Mouse (Mus musculus): ENCODE results near the gene Asb4. TPM values are rescaled to one million over a fixed set of nuclear protein-coding genes. Genes with fewer than 3 reads are reported as not detected.
A peak's percentile ranks its signal among the peaks of the same experiment; 100 is the strongest.

Gene Asb4
- polyA plus RNA-seq, 1 experiment from 2014 or later, result 25.7 TPM

- no peaks in the 10 kb centered on the region for H3K9me3 ChIP-seq (replicated peaks)
- H3K27ac ChIP-seq (replicated peaks), result peak overlapping the region; percentile 85
- H3K36me3 ChIP-seq, result no peaks in the 10 kb centered on the region
- peak overlapping the region; percentile 38 for H3K4me3 ChIP-seq
- 4% methylated on average over 9 of the region's 9 CpGs for WGBS
- H3K27me3 ChIP-seq (ENCODE audit: low read depth, poor library complexity, severe bottlenecking), result peaks cover 7% of the 10 kb centered on the region; the same call in 1 of the 2 replicates
- H3K4me1 ChIP-seq, result peaks cover 65% of the 10 kb centered on the region
- DNase-seq (ENCODE audit: low spot score), result peak; percentile 79
Measured at GRCm38 (mm10) chr6:5380624-5381252, 2.4 kb upstream of the Asb4 start.

GRCm38 (mm10) chr6:5381918-5382582 lies 1.1 kb upstream of the Asb4 start:
- peaks cover 65% of the 10 kb centered on the region for H3K4me1 ChIP-seq
- 56% methylated on average over 13 of the region's 13 CpGs for WGBS
- peak overlapping the region; percentile 85 for H3K27ac ChIP-seq (replicated peaks)
- H3K9me3 ChIP-seq (replicated peaks), result no peaks in the 10 kb centered on the region
- no peak overlapping the region for H3K4me3 ChIP-seq
- peaks cover 7% of the 10 kb centered on the region; the same call in 1 of the 2 replicates for H3K27me3 ChIP-seq (ENCODE audit: low read depth, poor library complexity, severe bottlenecking)
- no peaks in the 10 kb centered on the region for H3K36me3 ChIP-seq
- no peak for DNase-seq (ENCODE audit: low spot score)

- peak; percentile 85 for DNase-seq (ENCODE audit: low spot score)
- peaks cover 7% of the 10 kb centered on the region; the same call in 1 of the 2 replicates for H3K27me3 ChIP-seq (ENCODE audit: low read depth, poor library complexity, severe bottlenecking)
- peak overlapping the region; percentile 85 for H3K27ac ChIP-seq (replicated peaks)
- H3K4me3 ChIP-seq, result peak overlapping the region; percentile 48
- peaks cover 70% of the 10 kb centered on the region for H3K4me1 ChIP-seq
- WGBS, result 2% methylated on average over 16 of the region's 16 CpGs
- no peaks in the 10 kb centered on the region for H3K9me3 ChIP-seq (replicated peaks)
- no peaks in the 10 kb centered on the region for H3K36me3 ChIP-seq
Measured at GRCm38 (mm10) chr6:5382583-5383215, 487 bp upstream of the Asb4 start.

GRCm38 (mm10) chr6:5384178-5384490 lies 948 bp downstream of the Asb4 start:
- H3K9me3 ChIP-seq (replicated peaks), result no peaks in the 10 kb centered on the region
- H3K4me3 ChIP-seq, result peak overlapping the region; percentile 48
- H3K27ac ChIP-seq (replicated peaks), result peak overlapping the region; percentile 85
- peaks cover 73% of the 10 kb centered on the region for H3K4me1 ChIP-seq
- DNase-seq (ENCODE audit: low spot score), result peak; percentile 81
- no peaks in the 10 kb centered on the region; the same call in 1 of the 2 replicates for H3K27me3 ChIP-seq (ENCODE audit: low read depth, poor library complexity, severe bottlenecking)
- H3K36me3 ChIP-seq, result no peaks in the 10 kb centered on the region
- under 1% methylated on average over 11 of the region's 11 CpGs for WGBS

GRCm38 (mm10) chr6:5385161-5385640 lies 2.0 kb downstream of the Asb4 start:
- WGBS, result 7% methylated on average over 7 of the region's 7 CpGs
- Histone ChIP-seq H3K27ac (replicated peaks) (peak overlapping the region; percentile 68), H3K4me3 (no peak overlapping the region), H3K36me3 (no peaks in the 10 kb centered on the region), H3K4me1 (peaks cover 73% of the 10 kb centered on the region), H3K9me3 (replicated peaks) (no peaks in the 10 kb centered on the region), H3K27me3 (ENCODE audit: low read depth, poor library complexity, severe bottlenecking) (no peaks in the 10 kb centered on the region; the same call in 1 of the 2 replicates)
- peak; percentile 21 for DNase-seq (ENCODE audit: low spot score)

- Histone ChIP-seq H3K4me1 (peaks cover 73% of the 10 kb centered on the region), H3K9me3 (replicated peaks) (no peaks in the 10 kb centered on the region), H3K27me3 (ENCODE audit: low read depth, poor library complexity, severe bottlenecking) (no peaks in the 10 kb centered on the region; the same call in 1 of the 2 replicates), H3K4me3 (no peak overlapping the region), H3K36me3 (no peaks in the 10 kb centered on the region), H3K27ac (replicated peaks) (no peak overlapping the region)
- 82% methylated on average over 4 of the region's 4 CpGs for WGBS
- peak; percentile 4 for DNase-seq (ENCODE audit: low spot score)
Measured at GRCm38 (mm10) chr6:5386486-5386885, 3.3 kb downstream of the Asb4 start.

- no peaks in the 10 kb centered on the region for H3K9me3 ChIP-seq (replicated peaks)
- H3K4me1 ChIP-seq, result peaks cover 71% of the 10 kb centered on the region
- DNase-seq (ENCODE audit: low spot score), result no peak
- no peak overlapping the region for H3K4me3 ChIP-seq
- peaks cover 5% of the 10 kb centered on the region; the same call in 1 of the 2 replicates for H3K27me3 ChIP-seq (ENCODE audit: low read depth, poor library complexity, severe bottlenecking)
- 18% methylated on average over 2 of the region's 2 CpGs for WGBS
- 0 out of 2 replicates have a peak overlapping the region, but pooled peaks have one; percentile 46 for H3K27ac ChIP-seq (replicated peaks)
- H3K36me3 ChIP-seq, result no peaks in the 10 kb centered on the region
Measured at GRCm38 (mm10) chr6:5387396-5387795, 4.2 kb downstream of the Asb4 start.

- H3K27ac ChIP-seq (replicated peaks), result peak overlapping the region; percentile 74
- H3K4me1 ChIP-seq, result peaks cover 69% of the 10 kb centered on the region
- WGBS, result 19% methylated on average over 11 of the region's 11 CpGs
- H3K4me3 ChIP-seq, result peak overlapping the region; percentile 48
- H3K27me3 ChIP-seq (ENCODE audit: low read depth, poor library complexity, severe bottlenecking), result peaks cover 16% of the 10 kb centered on the region; the same call in 1 of the 2 replicates
- no peaks in the 10 kb centered on the region for H3K36me3 ChIP-seq
- no peaks in the 10 kb centered on the region for H3K9me3 ChIP-seq (replicated peaks)
- DNase-seq (ENCODE audit: low spot score), result no peak
Measured at GRCm38 (mm10) chr6:5390298-5390697, 7.1 kb downstream of the Asb4 start.

GRCm38 (mm10) chr6:5390952-5391351 lies 7.8 kb downstream of the Asb4 start:
- Histone ChIP-seq H3K4me1 (peaks cover 71% of the 10 kb centered on the region), H3K27me3 (ENCODE audit: low read depth, poor library complexity, severe bottlenecking) (peaks cover 18% of the 10 kb centered on the region), H3K4me3 (peak overlapping the region; percentile 48), H3K27ac (replicated peaks) (peak overlapping the region; percentile 74), H3K9me3 (replicated peaks) (no peaks in the 10 kb centered on the region), H3K36me3 (no peaks in the 10 kb centered on the region)
- 9% methylated on average over 10 of the region's 10 CpGs for WGBS
- no peak for DNase-seq (ENCODE audit: low spot score)

GRCm38 (mm10) chr6:5394971-5395370 lies 11.8 kb downstream of the Asb4 start:
- 8% methylated on average over 4 of the region's 4 CpGs for WGBS

GRCm38 (mm10) chr6:5396797-5397196 lies 13.6 kb downstream of the Asb4 start:
- H3K9me3 ChIP-seq (replicated peaks), result no peaks in the 10 kb centered on the region
- H3K27me3 ChIP-seq (ENCODE audit: low read depth, poor library complexity, severe bottlenecking), result peaks cover 31% of the 10 kb centered on the region
- no peak overlapping the region for H3K27ac ChIP-seq (replicated peaks)
- 65% methylated on average over 3 of the region's 3 CpGs for WGBS
- DNase-seq (ENCODE audit: low spot score), result no peak
- H3K4me3 ChIP-seq, result no peak overlapping the region
- no peaks in the 10 kb centered on the region for H3K36me3 ChIP-seq
- peaks cover 56% of the 10 kb centered on the region for H3K4me1 ChIP-seq

More at GRCm38 (mm10) chr6:5394971-5395370, 11.8 kb downstream of the Asb4 start:
- Histone ChIP-seq H3K4me1 (peaks cover 69% of the 10 kb centered on the region), H3K9me3 (replicated peaks) (no peaks in the 10 kb centered on the region), H3K4me3 (no peak overlapping the region), H3K27me3 (ENCODE audit: low read depth, poor library complexity, severe bottlenecking) (peaks cover 31% of the 10 kb centered on the region), H3K27ac (replicated peaks) (0 out of 2 replicates have a peak overlapping the region, but pooled peaks have one; percentile 6), H3K36me3 (no peaks in the 10 kb centered on the region)
- DNase-seq (ENCODE audit: low spot score), result peak; percentile 49

- Histone ChIP-seq H3K4me3 (no peak overlapping the region), H3K27me3 (ENCODE audit: low read depth, poor library complexity, severe bottlenecking) (peaks cover 8% of the 10 kb centered on the region; the same call in 1 of the 2 replicates), H3K36me3 (no peaks in the 10 kb centered on the region), H3K27ac (replicated peaks) (no peak overlapping the region), H3K9me3 (replicated peaks) (no peaks in the 10 kb centered on the region), H3K4me1 (peaks cover 53% of the 10 kb centered on the region)
- peak; percentile 67 for DNase-seq (ENCODE audit: low spot score)
- WGBS, result 4% methylated on average over 3 of the region's 3 CpGs
Measured at GRCm38 (mm10) chr6:5401394-5401793, 18.2 kb downstream of the Asb4 start.
